Comparison of ENCODE assay signal across 13 mouse cellular contexts in the genomic region with DNA sequence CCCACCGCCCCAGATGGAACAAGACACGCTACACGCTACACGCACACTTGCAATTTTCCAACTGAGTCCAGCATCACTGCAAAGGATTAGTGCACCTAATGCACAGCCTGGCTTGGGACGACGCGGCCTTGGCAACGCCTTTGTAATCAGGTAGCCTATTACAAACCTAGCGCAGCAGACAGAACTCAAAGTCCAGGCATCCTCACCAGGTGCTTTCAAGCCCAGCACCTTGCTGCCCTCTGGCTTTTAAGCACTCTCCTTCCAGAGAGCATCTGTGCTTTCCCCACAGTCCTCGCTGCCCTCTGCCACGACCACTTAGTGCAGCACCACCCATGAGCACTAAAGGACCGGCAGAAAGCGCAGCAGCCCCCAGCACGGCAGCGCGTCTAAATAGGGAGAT. TPM values are rescaled to one million over a fixed set of nuclear protein-coding genes. Genes with fewer than 3 reads are reported as not detected.
DNase-seq lines count a peak whose midpoint lies in the region; ATAC-seq and TF ChIP-seq lines count a peak whose summit lies in the region.
"Had no signal": no experiment of that assay in that cellular context is flagged by ENCODE, and none has a peak within 500 bp of the region (broad histone marks: within the 10 kb centered on the region; RNA-seq: fewer than 3 reads in every experiment).

No protein-coding gene starts in this region.

- ATAC-seq in heart, embryonic 14.5 days (ENCODE audit: insufficient number of reproducible peaks, insufficient read depth, low FRiP score, low read depth), result no peak
- ATAC-seq in liver, embryonic 11.5 days (replicated peaks; ENCODE audit: low FRiP score), result 0 out of 2 replicates have a peak, but pooled peaks have one; percentile 26
- no peak for ATAC-seq in liver, embryonic 12.5 days
- no peak for ATAC-seq in hindbrain, postnatal 0 days
- no peak for ATAC-seq in neural tube, embryonic 15.5 days (ENCODE audit: low FRiP score)
- ATAC-seq: forebrain, embryonic 16.5 days had no signal

- H3K4me3 ChIP-seq in heart, embryonic 14.5 days (ENCODE audit: control insufficient read depth in 1 of 2, insufficient read depth in 1 of 2, low read depth in 1 of 2, low read length in 2 of 2), result peak overlapping the region; percentile 17 to 20; a peak in 3 of 4 replicates
- no peak overlapping the region for H3K4me3 ChIP-seq in liver, embryonic 11.5 days (ENCODE audit: low read depth, low read length)
- no peak overlapping the region for H3K4me3 ChIP-seq in liver, embryonic 12.5 days
- H3K4me3 ChIP-seq in hindbrain, postnatal 0 days (ENCODE audit: low read length), result no peak overlapping the region
- no peak overlapping the region for H3K4me3 ChIP-seq in neural tube, embryonic 15.5 days (replicated peaks)
- H3K4me3 ChIP-seq: liver, embryonic 15.5 days had no signal

- H3K9me3 ChIP-seq in heart, embryonic 14.5 days (ENCODE audit: control insufficient read depth, low read length), result no peaks in the 10 kb centered on the region
- no peaks in the 10 kb centered on the region for H3K9me3 ChIP-seq in liver, embryonic 11.5 days (ENCODE audit: control insufficient read depth, low read length)
- H3K9me3 ChIP-seq in liver, embryonic 12.5 days (replicated peaks), result no peaks in the 10 kb centered on the region
- H3K9me3 ChIP-seq in hindbrain, postnatal 0 days (ENCODE audit: low read length), result no peaks in the 10 kb centered on the region
- no peaks in the 10 kb centered on the region for H3K9me3 ChIP-seq in neural tube, embryonic 15.5 days (replicated peaks)
- H3K9me3 ChIP-seq: liver, embryonic 15.5 days had no signal

- peak overlapping the region; percentile 75 to 78 for H3K27ac ChIP-seq in heart, embryonic 14.5 days (replicated peaks in 1 of 2; ENCODE audit: control insufficient read depth in 1 of 2, insufficient read depth in 1 of 2, low read depth in 2 of 2, low read length in 2 of 2)
- H3K27ac ChIP-seq in liver, embryonic 11.5 days (ENCODE audit: low read depth, low read length), result no peak overlapping the region
- H3K27ac ChIP-seq in liver, embryonic 12.5 days, result no peak overlapping the region
- no peak overlapping the region for H3K27ac ChIP-seq in hindbrain, postnatal 0 days
- H3K27ac ChIP-seq in neural tube, embryonic 15.5 days (replicated peaks), result peak overlapping the region; percentile 54; the same call in 1 of the 2 replicates
- H3K27ac ChIP-seq: liver, embryonic 15.5 days had no signal

- WGBS in heart, embryonic 14.5 days, result 52% methylated on average over 16 of the region's 16 CpGs
- WGBS in liver, embryonic 11.5 days, result 80% methylated on average over 16 of the region's 16 CpGs
- 81% methylated on average over 16 of the region's 16 CpGs for WGBS in liver, embryonic 12.5 days (ENCODE audit: insufficient replicate concordance)
- WGBS in hindbrain, postnatal 0 days, result 75% methylated on average over 16 of the region's 16 CpGs
- 50% methylated on average over 16 of the region's 16 CpGs for WGBS in neural tube, embryonic 15.5 days

- peaks cover 34 to 46% of the 10 kb centered on the region in 2 experiments for H3K4me1 ChIP-seq in heart, embryonic 14.5 days (ENCODE audit: control insufficient read depth in 2 of 2, insufficient read depth in 2 of 2, low read length in 2 of 2)
- H3K4me1 ChIP-seq in liver, embryonic 11.5 days (replicated peaks; ENCODE audit: control insufficient read depth, insufficient read depth, low read length), result peaks cover 15% of the 10 kb centered on the region
- H3K4me1 ChIP-seq in liver, embryonic 12.5 days, result peaks cover 11% of the 10 kb centered on the region
- peaks cover 12% of the 10 kb centered on the region for H3K4me1 ChIP-seq in hindbrain, postnatal 0 days (ENCODE audit: insufficient read depth, low read length)
- peaks cover 48% of the 10 kb centered on the region for H3K4me1 ChIP-seq in neural tube, embryonic 15.5 days

- no peak for TF ChIP-seq CTCF in hindbrain, postnatal 0 days (IDR thresholded peaks at IDR 0.05; ENCODE audit: low read depth)

- H3K27me3 ChIP-seq in heart, embryonic 14.5 days (ENCODE audit: control insufficient read depth, insufficient read depth, low read length), result no peaks in the 10 kb centered on the region
- no peaks in the 10 kb centered on the region for H3K27me3 ChIP-seq in liver, embryonic 11.5 days (replicated peaks; ENCODE audit: control insufficient read depth, insufficient read depth, low read length)
- no peaks in the 10 kb centered on the region for H3K27me3 ChIP-seq in liver, embryonic 12.5 days (replicated peaks)
- H3K27me3 ChIP-seq in hindbrain, postnatal 0 days (ENCODE audit: insufficient read depth, low read length), result no peaks in the 10 kb centered on the region
- no peaks in the 10 kb centered on the region for H3K27me3 ChIP-seq in neural tube, embryonic 15.5 days (replicated peaks)
- H3K27me3 ChIP-seq: liver, embryonic 15.5 days had no signal

- no peak for DNase-seq in heart, postnatal 25 days (ENCODE audit: low spot score)
- no peak for DNase-seq in liver, embryonic 11.5 days (ENCODE audit: low spot score)
- DNase-seq in hindbrain, postnatal 0 days (ENCODE audit: low spot score), result no peak
- DNase-seq in testis, postnatal 10 days (ENCODE audit: low spot score), result no peak
- DNase-seq in cerebellum, adult 11 months, result no peak
- DNase-seq: adrenal gland, postnatal 25 days; cerebellum, adult 11-12 months; retina, postnatal 1 day had no signal

- H3K36me3 ChIP-seq in heart, embryonic 14.5 days (ENCODE audit: control insufficient read depth, insufficient read depth, low read length), result 0 out of 2 replicates have a peak, but pooled peaks cover 3% of the 10 kb centered on the region
- no peaks in the 10 kb centered on the region for H3K36me3 ChIP-seq in liver, embryonic 11.5 days (ENCODE audit: control insufficient read depth, insufficient read depth, low read length)
- 0 out of 2 replicates have a peak, but pooled peaks cover 5% of the 10 kb centered on the region for H3K36me3 ChIP-seq in liver, embryonic 12.5 days
- H3K36me3 ChIP-seq in hindbrain, postnatal 0 days (ENCODE audit: insufficient read depth, low read length), result no peaks in the 10 kb centered on the region
- H3K36me3 ChIP-seq in neural tube, embryonic 15.5 days, result no peaks in the 10 kb centered on the region
- H3K36me3 ChIP-seq: liver, embryonic 15.5 days had no signal

- H3K9ac ChIP-seq in heart, embryonic 14.5 days (ENCODE audit: low read length), result peak overlapping the region; percentile 71
- no peak overlapping the region for H3K9ac ChIP-seq in liver, embryonic 11.5 days (ENCODE audit: low read depth, low read length)
- no peak overlapping the region for H3K9ac ChIP-seq in liver, embryonic 12.5 days
- 0 out of 2 replicates have a peak overlapping the region, but pooled peaks have one; percentile 1 for H3K9ac ChIP-seq in hindbrain, postnatal 0 days (replicated peaks; ENCODE audit: low read length)
- no peak overlapping the region for H3K9ac ChIP-seq in neural tube, embryonic 15.5 days (replicated peaks)
- H3K9ac ChIP-seq: liver, embryonic 15.5 days had no signal

- peak overlapping the region; percentile 68 for H3K4me2 ChIP-seq in heart, embryonic 14.5 days (ENCODE audit: low read length)
- no peak overlapping the region for H3K4me2 ChIP-seq in liver, embryonic 11.5 days
- H3K4me2 ChIP-seq in liver, embryonic 12.5 days, result no peak overlapping the region
- H3K4me2 ChIP-seq in hindbrain, postnatal 0 days (ENCODE audit: low read depth, low read length), result 0 out of 2 replicates have a peak overlapping the region, but pooled peaks have one; percentile 5
- H3K4me2 ChIP-seq in neural tube, embryonic 15.5 days, result peak overlapping the region; percentile 22; the same call in 1 of the 2 replicates
- H3K4me2 ChIP-seq: liver, embryonic 15.5 days had no signal

- intact Hi-C loops in heart, postnatal 25 days (cut with DNase I), result no loop called here

RNA-seq across cellular contexts. Expression of a gene that starts 42.7 kb away (rescaled TPM):
- 29.5 and 31.2 TPM in 2 replicates for polyA plus RNA-seq in heart, embryonic 14.5 days (2014; fragmentation: Nextera tagmentation; extraction: Ambion mirVana)
- 10 to 100 TPM; 19.4 to 20.1 TPM for total RNA-seq in heart, postnatal 25 days (2021)
- polyA plus RNA-seq in liver, embryonic 11.5 days (2014; fragmentation: Nextera tagmentation; extraction: Ambion mirVana), result 45.2 and 46.8 TPM in 2 replicates
- 31.8 and 34.7 TPM in 2 replicates for polyA plus RNA-seq in liver, embryonic 12.5 days (2016; fragmentation: Nextera tagmentation; extraction: Ambion mirVana)
- 70.4 and 81.7 TPM in 2 replicates for total RNA-seq in hindbrain, postnatal 0 days (2014; rRNA removed)
- polyA plus RNA-seq in hindbrain, postnatal 0 days (2015; fragmentation: Nextera tagmentation; extraction: Ambion mirVana), result 62.1 and 62.9 TPM in 2 replicates
- 60.0 and 61.2 TPM in 2 replicates for polyA plus RNA-seq in neural tube, embryonic 15.5 days (2015; fragmentation: Nextera tagmentation; extraction: Ambion mirVana)

RNA-seq across cellular contexts. Expression of a gene that starts 47.0 kb away (rescaled TPM):
- 26.7 and 29.6 TPM in 2 replicates for polyA plus RNA-seq in heart, embryonic 14.5 days (2014; fragmentation: Nextera tagmentation; extraction: Ambion mirVana)
- total RNA-seq in heart, postnatal 25 days (2021), result 10 to 100 TPM; 41.3 to 41.5 TPM
- 37.4 and 37.7 TPM in 2 replicates for polyA plus RNA-seq in liver, embryonic 11.5 days (2014; fragmentation: Nextera tagmentation; extraction: Ambion mirVana)
- 24.4 and 25.3 TPM in 2 replicates for polyA plus RNA-seq in liver, embryonic 12.5 days (2016; fragmentation: Nextera tagmentation; extraction: Ambion mirVana)
- total RNA-seq in hindbrain, postnatal 0 days (2014; rRNA removed), result 11.4 and 16.6 TPM in 2 replicates
- 22.9 and 26.9 TPM in 2 replicates for polyA plus RNA-seq in hindbrain, postnatal 0 days (2015; fragmentation: Nextera tagmentation; extraction: Ambion mirVana)
- polyA plus RNA-seq in neural tube, embryonic 15.5 days (2015; fragmentation: Nextera tagmentation; extraction: Ambion mirVana), result 28.1 and 32.7 TPM in 2 replicates

Comparison
In these comparisons a context has a peak if more than half of its experiments do, and no peak if none do; other contexts are left out.
1. H3K27ac ChIP-seq: peak in heart, embryonic 14.5 days (2 of 2) and neural tube, embryonic 15.5 days (single experiment); none in liver, embryonic 11.5 days (single experiment), liver, embryonic 12.5 days (single experiment) and hindbrain, postnatal 0 days (single experiment).
2. H3K4me2 ChIP-seq: peak in heart, embryonic 14.5 days (single experiment), hindbrain, postnatal 0 days (single experiment) and neural tube, embryonic 15.5 days (single experiment); none in liver, embryonic 11.5 days (single experiment) and liver, embryonic 12.5 days (single experiment).
3. H3K4me3 ChIP-seq: peak in heart, embryonic 14.5 days (2 of 2); none in liver, embryonic 11.5 days (single experiment), liver, embryonic 12.5 days (single experiment), hindbrain, postnatal 0 days (single experiment) and neural tube, embryonic 15.5 days (single experiment).
4. H3K9ac ChIP-seq: peak in heart, embryonic 14.5 days (single experiment) and hindbrain, postnatal 0 days (single experiment); none in liver, embryonic 11.5 days (single experiment), liver, embryonic 12.5 days (single experiment) and neural tube, embryonic 15.5 days (single experiment).